Mouse (Mus musculus) cerebellum, adult 8-10 months (tissue): Measurements from ENCODE around the gene Itpr2.

Experiments
- DNase-seq: peaks from one replicate; pipeline ENCODE4 v3.0.0; 2022

The Itpr2 gene

GRCm38 (mm10) chr6:146255656-146256055 lies 246.4 kb downstream of the Itpr2 start:
- no peak for DNase-seq

- no peak for DNase-seq
Observed at GRCm38 (mm10) chr6:146254931-146255330, 247.1 kb downstream of the Itpr2 start.

GRCm38 (mm10) chr6:146254216-146254820 lies 247.7 kb downstream of the Itpr2 start:
- no peak for DNase-seq

- DNase-seq: no peak
Observed at GRCm38 (mm10) chr6:146249096-146249495, 252.9 kb downstream of the Itpr2 start.

- DNase-seq: no peak
Observed at GRCm38 (mm10) chr6:146248341-146248740, 253.7 kb downstream of the Itpr2 start.

GRCm38 (mm10) chr6:146247906-146248305 lies 254.1 kb downstream of the Itpr2 start:
- DNase-seq: no peak

- DNase-seq: no peak
Observed at GRCm38 (mm10) chr6:146246368-146246767, 255.7 kb downstream of the Itpr2 start.

- no peak for DNase-seq
Observed at GRCm38 (mm10) chr6:146245888-146246287, 256.1 kb downstream of the Itpr2 start.

- DNase-seq: no peak
Observed at GRCm38 (mm10) chr6:146243068-146243467, 259.0 kb downstream of the Itpr2 start.

- no peak for DNase-seq
Observed at GRCm38 (mm10) chr6:146241336-146241735, 260.7 kb downstream of the Itpr2 start.

- DNase-seq: no peak
Observed at GRCm38 (mm10) chr6:146235165-146235564, 266.9 kb downstream of the Itpr2 start.

GRCm38 (mm10) chr6:146234417-146234816 lies 267.6 kb downstream of the Itpr2 start:
- DNase-seq: no peak

GRCm38 (mm10) chr6:146230903-146231302 lies 271.1 kb downstream of the Itpr2 start:
- DNase-seq: no peak

- DNase-seq: no peak
Observed at GRCm38 (mm10) chr6:146230373-146230788, 271.6 kb downstream of the Itpr2 start.

- DNase-seq: no peak
Observed at GRCm38 (mm10) chr6:146229967-146230366, 272.1 kb downstream of the Itpr2 start.

GRCm38 (mm10) chr6:146229519-146229918 lies 272.5 kb downstream of the Itpr2 start:
- no peak for DNase-seq

GRCm38 (mm10) chr6:146228048-146228447 lies 274.0 kb downstream of the Itpr2 start:
- no peak for DNase-seq

- no peak for DNase-seq
Observed at GRCm38 (mm10) chr6:146222403-146223063, 279.5 kb downstream of the Itpr2 start.

- no peak for DNase-seq
Observed at GRCm38 (mm10) chr6:146221371-146222336, 280.4 kb downstream of the Itpr2 start.

- DNase-seq: no peak
Observed at GRCm38 (mm10) chr6:146220071-146220470, 282.0 kb downstream of the Itpr2 start.

- DNase-seq: no peak
Observed at GRCm38 (mm10) chr6:146219534-146219933, 282.5 kb downstream of the Itpr2 start.

GRCm38 (mm10) chr6:146215302-146215701 lies 286.7 kb downstream of the Itpr2 start:
- DNase-seq: no peak

- DNase-seq: no peak
Observed at GRCm38 (mm10) chr6:146212339-146212738, 289.7 kb downstream of the Itpr2 start.

- DNase-seq: no peak
Observed at GRCm38 (mm10) chr6:146211233-146211632, 290.8 kb downstream of the Itpr2 start.
